Mouse (Mus musculus) liver, embryonic 12.5 days (tissue): ENCODE measurements around the gene Stk11. TPM values are rescaled to one million over a fixed set of nuclear protein-coding genes. Genes with fewer than 3 reads are reported as not detected.

Experiments
- ATAC-seq: fragments of 200-750 bp; cut with Nextera tagmentation; 2 replicates; pipeline ENCODE4 v1.8.0; 2017; ENCODE audit warnings: moderate number of reproducible peaks, mild to moderate bottlenecking, moderate library complexity
- H3K27ac ChIP-seq: fragments of 300-500 bp; sonication (generic); 2 replicates; pipeline ENCODE4 v1.5.1; 2016; ENCODE audit warnings: mild to moderate bottlenecking
- H3K27me3 ChIP-seq: fragments of 300-500 bp; sonication (generic); replicated peaks from 2 replicates; pipeline ENCODE4 v1.6.1; 2016; ENCODE audit warnings: mild to moderate bottlenecking, moderate library complexity
- H3K36me3 ChIP-seq: fragments of 300-500 bp; sonication (generic); 2 replicates; pipeline ENCODE4 v1.6.1; 2016; ENCODE audit warnings: mild to moderate bottlenecking, moderate library complexity
- H3K4me1 ChIP-seq: fragments of 300-500 bp; sonication (generic); 2 replicates; pipeline ENCODE4 v1.6.1; 2016
- H3K4me2 ChIP-seq: fragments of 300-500 bp; sonication (generic); 2 replicates; pipeline ENCODE4 v1.6.1; 2016; ENCODE audit warnings: mild to moderate bottlenecking, moderate library complexity
- H3K4me3 ChIP-seq: fragments of 300-500 bp; sonication (generic); 2 replicates; pipeline ENCODE4 v1.5.1; 2016; ENCODE audit warnings: mild to moderate bottlenecking, moderate library complexity
- H3K9ac ChIP-seq: fragments of 300-500 bp; sonication (generic); 2 replicates; pipeline ENCODE4 v1.6.1; 2016; ENCODE audit warnings: mild to moderate bottlenecking, moderate library complexity
- H3K9me3 ChIP-seq: fragments of 300-500 bp; sonication (generic); replicated peaks from 2 replicates; pipeline ENCODE4 v1.6.1; 2016; ENCODE audit warnings: mild to moderate bottlenecking, moderate library complexity
- WGBS: fragments of 180-500 bp; shearing (Covaris S2); methylation state at CpG from one replicate; pipeline ENCODE4 v1.1.7; 2016; ENCODE audit not compliant: insufficient replicate concordance; 5-methylcytosine and 5-hydroxymethylcytosine counted together
- polyA plus RNA-seq: library from polyadenylated mRNA; unstranded; fragments of >200 nt; fragmentation: Nextera tagmentation; extraction: Ambion mirVana; gene quantifications from 2 replicates; pipeline ENCODE4 v1.2.1, GENCODE M21; 2016

The Stk11 gene
- polyA plus RNA-seq, 1 experiment from 2014 or later, result 18.6 TPM

GRCm38 (mm10) chr10:80133226-80133849, 17.7 kb downstream of the Stk11 start:
- WGBS, result 66% methylated on average over 8 of the region's 8 CpGs
- H3K4me3 ChIP-seq, result no peak overlapping the region
- H3K27ac ChIP-seq, result 0 out of 2 replicates have a peak overlapping the region, but pooled peaks have one; percentile 4
- H3K36me3 ChIP-seq, result peaks cover 51% of the 10 kb centered on the region
- no peak overlapping the region for H3K4me2 ChIP-seq
- peaks cover 39% of the 10 kb centered on the region for H3K27me3 ChIP-seq
- ATAC-seq, result no peak
- H3K9ac ChIP-seq, result no peak overlapping the region
- H3K9me3 ChIP-seq, result no peaks in the 10 kb centered on the region
- peaks cover 58% of the 10 kb centered on the region for H3K4me1 ChIP-seq

- H3K36me3 ChIP-seq, result peaks cover 40% of the 10 kb centered on the region
- WGBS, result 75% methylated on average over 9 of the region's 9 CpGs
Measured at GRCm38 (mm10) chr10:80134421-80134820, 18.8 kb downstream of the Stk11 start.

GRCm38 (mm10) chr10:80135161-80135560, 19.6 kb downstream of the Stk11 start:
- Histone ChIP-seq H3K27ac (no peak overlapping the region), H3K36me3 (peaks cover 33% of the 10 kb centered on the region), H3K9ac (no peak overlapping the region), H3K4me1 (peaks cover 62% of the 10 kb centered on the region), H3K27me3 (peaks cover 56% of the 10 kb centered on the region), H3K9me3 (no peaks in the 10 kb centered on the region), H3K4me2 (no peak overlapping the region), H3K4me3 (no peak overlapping the region)
- WGBS, result 80% methylated on average over 10 of the region's 10 CpGs
- ATAC-seq, result no peak

More at GRCm38 (mm10) chr10:80134421-80134820, 18.8 kb downstream of the Stk11 start:
- H3K27me3 ChIP-seq, result peaks cover 50% of the 10 kb centered on the region
- H3K4me1 ChIP-seq, result peaks cover 62% of the 10 kb centered on the region
- H3K4me2 ChIP-seq, result no peak overlapping the region
- H3K4me3 ChIP-seq, result no peak overlapping the region
- no peak overlapping the region for H3K9ac ChIP-seq
- no peak overlapping the region for H3K27ac ChIP-seq
- no peaks in the 10 kb centered on the region for H3K9me3 ChIP-seq
- ATAC-seq, result no peak

GRCm38 (mm10) chr10:80135641-80136040, 20.0 kb downstream of the Stk11 start:
- ATAC-seq, result no peak
- peaks cover 56% of the 10 kb centered on the region for H3K27me3 ChIP-seq
- 67% methylated on average over 1 of the region's 1 CpGs for WGBS
- no peak overlapping the region for H3K4me3 ChIP-seq
- H3K9me3 ChIP-seq, result no peaks in the 10 kb centered on the region
- H3K27ac ChIP-seq, result no peak overlapping the region
- H3K36me3 ChIP-seq, result peaks cover 28% of the 10 kb centered on the region
- peaks cover 62% of the 10 kb centered on the region for H3K4me1 ChIP-seq
- H3K4me2 ChIP-seq, result no peak overlapping the region
- no peak overlapping the region for H3K9ac ChIP-seq

- 27% methylated on average over 27 of the region's 49 CpGs for WGBS
- Histone ChIP-seq H3K27ac (no peak overlapping the region), H3K27me3 (peaks cover 56% of the 10 kb centered on the region), H3K4me1 (peaks cover 61% of the 10 kb centered on the region), H3K9me3 (no peaks in the 10 kb centered on the region), H3K4me2 (peak overlapping the region; percentile 97), H3K36me3 (peaks cover 21% of the 10 kb centered on the region), H3K4me3 (peak overlapping the region; percentile 65), H3K9ac (0 out of 2 replicates have a peak overlapping the region, but pooled peaks have one; percentile 40)
- no peak for ATAC-seq
Measured at GRCm38 (mm10) chr10:80136179-80136951, 20.8 kb downstream of the Stk11 start.

- Histone ChIP-seq H3K4me1 (peaks cover 60% of the 10 kb centered on the region), H3K9me3 (no peaks in the 10 kb centered on the region), H3K27ac (no peak overlapping the region), H3K36me3 (peaks cover 13% of the 10 kb centered on the region), H3K4me2 (peak overlapping the region; percentile 97), H3K4me3 (peak overlapping the region; percentile 65), H3K27me3 (peaks cover 56% of the 10 kb centered on the region), H3K9ac (peak overlapping the region; percentile 40; the same call in 1 of the 2 replicates)
- 5% methylated on average over 28 of the region's 29 CpGs for WGBS
- ATAC-seq, result no peak
Measured at GRCm38 (mm10) chr10:80136952-80137625, 21.5 kb downstream of the Stk11 start.

- Histone ChIP-seq H3K9me3 (no peaks in the 10 kb centered on the region), H3K9ac (peak overlapping the region; percentile 73), H3K4me3 (peak overlapping the region; percentile 65), H3K27ac (no peak overlapping the region), H3K4me1 (peaks cover 64% of the 10 kb centered on the region), H3K36me3 (peaks cover 5% of the 10 kb centered on the region), H3K4me2 (peak overlapping the region; percentile 97), H3K27me3 (peaks cover 56% of the 10 kb centered on the region)
- WGBS, result 8% methylated on average over 32 of the region's 33 CpGs
- no peak for ATAC-seq
Measured at GRCm38 (mm10) chr10:80137626-80138552, 22.3 kb downstream of the Stk11 start.

GRCm38 (mm10) chr10:80138553-80139438, 23.2 kb downstream of the Stk11 start, which contains the start of gene Atp5d:
Atp5d (plus strand) TSS chr10:80138632.
- Histone ChIP-seq H3K9me3 (no peaks in the 10 kb centered on the region), H3K9ac (peak within 1 kb of the TSS; percentile 73), H3K36me3 (peaks cover 6% of the 10 kb centered on the region), H3K4me2 (peak within 1 kb of the TSS; percentile 97), H3K4me1 (peaks cover 67% of the 10 kb centered on the region), H3K27ac (peak within 1 kb of the TSS; percentile 50), H3K27me3 (peaks cover 56% of the 10 kb centered on the region), H3K4me3 (peak within 1 kb of the TSS; percentile 65)
- WGBS, result under 1% methylated on average over 89 of the region's 94 CpGs
- ATAC-seq, result peak; percentile 13; the same call in 1 of the 2 replicates

GRCm38 (mm10) chr10:80139439-80139775, 23.8 kb downstream of the Stk11 start:
- H3K27ac ChIP-seq, result peak overlapping the region; percentile 15; the same call in 1 of the 2 replicates
- WGBS, result under 1% methylated on average over 9 of the region's 10 CpGs
- no peak; the same call in 1 of the 2 replicates for ATAC-seq

GRCm38 (mm10) chr10:80139975-80140665, 24.5 kb downstream of the Stk11 start:
- Histone ChIP-seq H3K9ac (peak overlapping the region; percentile 71; the same call in 1 of the 2 replicates), H3K27me3 (peaks cover 49% of the 10 kb centered on the region), H3K36me3 (peaks cover 19% of the 10 kb centered on the region), H3K4me2 (peak overlapping the region; percentile 97), H3K9me3 (no peaks in the 10 kb centered on the region), H3K4me1 (peaks cover 80% of the 10 kb centered on the region), H3K4me3 (no peak overlapping the region), H3K27ac (peak overlapping the region; percentile 94)
- ATAC-seq, result no peak
- WGBS, result 70% methylated on average over 11 of the region's 11 CpGs

More at GRCm38 (mm10) chr10:80139439-80139775, 23.8 kb downstream of the Stk11 start:
- Histone ChIP-seq H3K36me3 (peaks cover 12% of the 10 kb centered on the region), H3K4me1 (peaks cover 73% of the 10 kb centered on the region), H3K4me2 (peak overlapping the region; percentile 97), H3K27me3 (peaks cover 56% of the 10 kb centered on the region), H3K4me3 (peak overlapping the region; percentile 65), H3K9ac (peak overlapping the region; percentile 73), H3K9me3 (no peaks in the 10 kb centered on the region)
